Mouse (Mus musculus): Measurements from ENCODE around the gene Polr3k. TPM values are rescaled to one million over a fixed set of nuclear protein-coding genes. Genes with fewer than 3 reads are reported as not detected.

The Polr3k gene
- 77.9 and 87.7 TPM in 2 replicates for polyA plus RNA-seq (2014; fragmentation: Nextera tagmentation; extraction: Ambion mirVana)

- under 1% methylated on average over 35 of the region's 35 CpGs for WGBS
- ATAC-seq (ENCODE audit: insufficient read depth) = peak; percentile 100
These were observed at the start of gene Polr3k for GRCm38 (mm10) chr2:181863791-181864535. Polr3k (plus strand) TSS chr2:181864337.

GRCm38 (mm10) chr2:181829032-181829650 lies 35.0 kb upstream of the Polr3k start:
- Histone ChIP-seq H3K27ac (ENCODE audit: low read depth) (no peak overlapping the region), H3K27me3 (ENCODE audit: insufficient read depth, low read length) (no peaks in the 10 kb centered on the region), H3K4me2 (no peak overlapping the region), H3K4me1 (ENCODE audit: insufficient read depth) (no peaks in the 10 kb centered on the region), H3K4me3 (ENCODE audit: low read depth, low read length) (no peak overlapping the region), H3K9ac (no peak overlapping the region), H3K9me3 (ENCODE audit: low read depth, low read length) (no peaks in the 10 kb centered on the region), H3K36me3 (ENCODE audit: insufficient read depth) (no peaks in the 10 kb centered on the region)
- 52% methylated on average over 2 of the region's 2 CpGs for WGBS
- ATAC-seq (ENCODE audit: insufficient read depth) = no peak
- TF ChIP-seq CTCF (IDR thresholded peaks at IDR 0.05; ENCODE audit: low read depth) = no peak
- no peak for DNase-seq

More at GRCm38 (mm10) chr2:181863791-181864535, at the start of gene Polr3k:
- peak within 1 kb of the TSS; percentile 92 for H3K4me2 ChIP-seq
- H3K4me3 ChIP-seq (ENCODE audit: low read depth, low read length) = peak within 1 kb of the TSS; percentile 77
- peak within 1 kb of the TSS; percentile 76 for H3K9ac ChIP-seq
- H3K36me3 ChIP-seq (ENCODE audit: insufficient read depth) = peaks cover 21% of the 10 kb centered on the region
- peak within 1 kb of the TSS; percentile 77 for H3K27ac ChIP-seq (ENCODE audit: low read depth)
- no peak for TF ChIP-seq CTCF (IDR thresholded peaks at IDR 0.05; ENCODE audit: low read depth)
- no peaks in the 10 kb centered on the region for H3K9me3 ChIP-seq (ENCODE audit: low read depth, low read length)
- DNase-seq = peak; percentile 97
- H3K27me3 ChIP-seq (ENCODE audit: insufficient read depth, low read length) = no peaks in the 10 kb centered on the region
- peaks cover 3% of the 10 kb centered on the region; the same call in 1 of the 2 replicates for H3K4me1 ChIP-seq (ENCODE audit: insufficient read depth)

DNA sequence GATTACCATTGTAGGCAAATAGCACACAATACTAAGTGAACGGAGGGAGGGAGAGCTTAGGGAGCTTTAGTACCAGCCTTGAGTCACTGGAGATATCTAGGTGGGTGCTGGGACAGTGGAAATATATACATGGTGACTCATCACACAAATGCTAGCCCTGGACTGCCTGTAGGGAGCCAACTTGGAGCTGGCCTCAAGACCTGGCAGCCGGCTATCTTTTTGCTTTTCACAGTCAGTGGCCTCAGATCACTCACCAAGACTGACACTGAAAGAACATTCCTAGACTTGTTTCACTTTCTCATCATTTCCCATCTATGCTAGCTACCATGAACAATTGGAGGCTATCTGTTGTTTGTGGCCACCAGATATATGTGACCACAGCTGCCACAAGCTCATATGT lies 31.4 kb upstream of the Polr3k start:
- no peak overlapping the region for H3K4me2 ChIP-seq
- no peaks in the 10 kb centered on the region for H3K36me3 ChIP-seq (ENCODE audit: insufficient read depth)
- no peak for DNase-seq
- TF ChIP-seq CTCF (IDR thresholded peaks at IDR 0.05; ENCODE audit: low read depth) = no peak
- no peak overlapping the region for H3K27ac ChIP-seq (ENCODE audit: low read depth)
- H3K4me3 ChIP-seq (ENCODE audit: low read depth, low read length) = no peak overlapping the region
- no peak for ATAC-seq (ENCODE audit: insufficient read depth)
- no peak overlapping the region for H3K9ac ChIP-seq
- WGBS = 66% methylated on average over 2 of the region's 2 CpGs
- no peaks in the 10 kb centered on the region for H3K4me1 ChIP-seq (ENCODE audit: insufficient read depth)
- no peaks in the 10 kb centered on the region for H3K27me3 ChIP-seq (ENCODE audit: insufficient read depth, low read length)
- H3K9me3 ChIP-seq (ENCODE audit: low read depth, low read length) = no peaks in the 10 kb centered on the region

DNA sequence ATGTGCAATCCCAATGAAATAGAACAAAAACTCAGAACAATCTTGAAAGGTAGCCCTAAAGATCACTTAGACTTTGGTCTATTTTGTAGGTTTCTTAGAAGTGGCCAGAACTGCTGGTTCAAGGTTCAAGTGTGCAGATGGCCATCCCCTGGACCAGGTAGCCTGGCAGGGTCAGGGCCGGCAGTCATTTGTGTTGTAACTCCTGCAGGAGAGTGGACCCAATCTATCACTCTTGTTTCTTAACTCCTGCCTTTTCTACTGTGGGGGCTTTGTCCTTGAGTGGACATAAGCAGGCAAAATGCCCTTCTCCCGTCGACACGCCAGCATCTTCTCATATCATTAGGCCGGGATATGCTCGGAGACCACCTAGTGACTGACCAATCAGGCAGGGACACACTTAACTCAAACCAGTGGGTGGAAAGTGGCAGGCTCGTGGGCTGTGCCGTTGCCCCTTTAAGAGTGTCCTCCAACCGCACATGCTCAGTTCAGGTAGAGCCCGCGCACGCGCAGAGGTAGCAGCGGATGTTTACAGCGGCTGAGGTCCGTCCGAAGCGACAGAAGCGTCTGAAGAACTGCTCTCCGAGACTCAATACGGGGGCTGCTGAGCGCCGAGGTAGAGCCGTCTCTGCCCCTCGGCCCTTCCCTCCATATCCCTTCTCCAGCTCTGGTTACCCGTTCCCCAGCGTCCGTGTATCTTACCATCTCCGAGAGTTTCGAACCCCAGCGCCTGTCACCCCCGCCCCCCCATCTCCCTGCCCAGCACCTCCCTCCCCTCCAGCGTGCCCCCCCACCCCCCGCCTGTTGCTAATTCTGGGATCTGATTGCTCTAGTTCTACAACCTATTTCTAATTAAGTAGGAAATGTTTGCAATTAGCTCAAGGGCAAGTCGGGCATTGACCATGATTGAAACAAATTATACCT lies 26.5 kb upstream of the Polr3k start, which contains the start of gene Pcmtd2:
Gene Pcmtd2 (plus strand): TSS at position 483 of the 921 bp plus-strand sequence.
- Histone ChIP-seq H3K9ac (peak within 1 kb of the TSS; percentile 80), H3K27me3 (ENCODE audit: insufficient read depth, low read length) (no peaks in the 10 kb centered on the region), H3K4me2 (peak within 1 kb of the TSS; percentile 79), H3K4me1 (ENCODE audit: insufficient read depth) (peaks cover 6% of the 10 kb centered on the region; the same call in 1 of the 2 replicates), H3K27ac (ENCODE audit: low read depth) (peak within 1 kb of the TSS; percentile 70; the same call in 1 of the 2 replicates), H3K4me3 (ENCODE audit: low read depth, low read length) (peak within 1 kb of the TSS; percentile 72), H3K9me3 (ENCODE audit: low read depth, low read length) (no peaks in the 10 kb centered on the region), H3K36me3 (ENCODE audit: insufficient read depth) (peaks cover 7% of the 10 kb centered on the region)
- TF ChIP-seq CTCF (IDR thresholded peaks at IDR 0.05; ENCODE audit: low read depth) = no peak; the same call in 1 of the 2 replicates
- ATAC-seq (ENCODE audit: insufficient read depth) = peak; percentile 99
- under 1% methylated on average over 35 of the region's 35 CpGs for WGBS
- peak; percentile 96 for DNase-seq

- peak overlapping the region; percentile 79 for H3K4me2 ChIP-seq
- H3K4me3 ChIP-seq (ENCODE audit: low read depth, low read length) = peak overlapping the region; percentile 72
- no peaks in the 10 kb centered on the region for H3K9me3 ChIP-seq (ENCODE audit: low read depth, low read length)
- H3K9ac ChIP-seq = peak overlapping the region; percentile 80
- peaks cover 6% of the 10 kb centered on the region; the same call in 1 of the 2 replicates for H3K4me1 ChIP-seq (ENCODE audit: insufficient read depth)
- ATAC-seq (ENCODE audit: insufficient read depth) = no peak
- H3K36me3 ChIP-seq (ENCODE audit: insufficient read depth) = peaks cover 14% of the 10 kb centered on the region
- TF ChIP-seq CTCF (IDR thresholded peaks at IDR 0.05; ENCODE audit: low read depth) = no peak
- H3K27ac ChIP-seq (ENCODE audit: low read depth) = peak overlapping the region; percentile 70; the same call in 1 of the 2 replicates
- H3K27me3 ChIP-seq (ENCODE audit: insufficient read depth, low read length) = no peaks in the 10 kb centered on the region
- peak; percentile 24 for DNase-seq
- WGBS = 1% methylated on average over 3 of the region's 3 CpGs
These were observed 25.9 kb upstream of the Polr3k start for GRCm38 (mm10) chr2:181838293-181838680.

DNA sequence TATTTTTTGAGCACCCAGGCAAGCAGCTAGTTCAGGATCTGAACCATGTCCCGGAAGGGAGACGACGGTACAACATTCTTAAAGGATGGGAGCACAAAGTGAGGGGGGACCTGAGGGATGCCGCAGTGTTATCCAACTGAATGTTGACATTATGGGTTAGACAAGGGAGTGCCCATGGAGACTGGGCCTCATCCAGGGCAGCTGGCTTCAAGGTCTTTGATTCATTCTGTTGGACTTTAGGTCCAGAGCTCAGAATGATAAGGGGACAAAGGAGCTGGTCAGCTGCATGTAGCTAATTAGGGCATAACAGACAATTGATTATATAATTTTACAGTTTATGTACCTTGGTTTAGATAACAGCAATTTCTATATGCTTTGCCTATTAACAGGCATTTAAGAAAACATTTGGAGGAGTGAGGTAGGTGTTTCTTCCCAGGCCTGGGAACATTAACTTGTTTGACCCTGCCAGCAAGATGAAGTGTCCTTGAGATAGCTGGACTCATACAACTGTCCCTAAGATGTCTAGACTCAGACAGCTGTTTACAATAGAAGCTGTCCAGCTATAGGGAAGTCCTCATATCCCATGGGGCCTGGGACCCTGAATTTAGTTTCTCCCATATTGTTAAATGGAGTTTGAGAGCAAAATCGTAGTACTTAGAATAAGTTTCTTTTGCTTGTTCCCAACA lies 18.3 kb upstream of the Polr3k start:
- H3K4me2 ChIP-seq = no peak overlapping the region
- H3K27ac ChIP-seq (ENCODE audit: low read depth) = no peak overlapping the region
- 65% methylated on average over 5 of the region's 5 CpGs for WGBS
- no peak overlapping the region for H3K4me3 ChIP-seq (ENCODE audit: low read depth, low read length)
- no peak overlapping the region for H3K9ac ChIP-seq
- H3K9me3 ChIP-seq (ENCODE audit: low read depth, low read length) = no peaks in the 10 kb centered on the region
- H3K4me1 ChIP-seq (ENCODE audit: insufficient read depth) = no peaks in the 10 kb centered on the region
- peaks cover 65% of the 10 kb centered on the region for H3K36me3 ChIP-seq (ENCODE audit: insufficient read depth)
- no peak for TF ChIP-seq CTCF (IDR thresholded peaks at IDR 0.05; ENCODE audit: low read depth)
- ATAC-seq (ENCODE audit: insufficient read depth) (no peak), DNase-seq (no peak)
- no peaks in the 10 kb centered on the region for H3K27me3 ChIP-seq (ENCODE audit: insufficient read depth, low read length)
